Mouse (Mus musculus): ENCODE measurements around the gene Dlg5.
A peak's percentile ranks its signal among the peaks of the same experiment; 100 is the strongest.

Gene Dlg5

GRCm38 (mm10) chr14:24245177-24246081, at the start of gene Dlg5:
TSS of gene Dlg5 (minus strand) at chr14:24245920.
- peak; percentile 81 for DNase-seq

GRCm38 (mm10) chr14:24293631-24294030, 47.9 kb upstream of the Dlg5 start:
- no peak for DNase-seq

- no peak for DNase-seq
Measured at GRCm38 (mm10) chr14:24292914-24293313, 47.2 kb upstream of the Dlg5 start, which contains the start of gene E330034G19Rik. TSS of gene E330034G19Rik (plus strand) at chr14:24293214.

GRCm38 (mm10) chr14:24290726-24291125, 45.0 kb upstream of the Dlg5 start:
- DNase-seq, result no peak

- DNase-seq, result no peak
Measured at GRCm38 (mm10) chr14:24286136-24286535, 40.4 kb upstream of the Dlg5 start.

- no peak for DNase-seq
Measured at GRCm38 (mm10) chr14:24282276-24282675, 36.6 kb upstream of the Dlg5 start.

GRCm38 (mm10) chr14:24281278-24281677, 35.6 kb upstream of the Dlg5 start:
- DNase-seq, result no peak

- peak; percentile 62 for DNase-seq
Measured at GRCm38 (mm10) chr14:24275534-24275933, 29.8 kb upstream of the Dlg5 start.

GRCm38 (mm10) chr14:24273575-24273974, 27.9 kb upstream of the Dlg5 start:
- peak; percentile 71 for DNase-seq

GRCm38 (mm10) chr14:24269571-24269970, 23.9 kb upstream of the Dlg5 start:
- DNase-seq, result peak; percentile 83

GRCm38 (mm10) chr14:24262915-24263314, 17.2 kb upstream of the Dlg5 start:
- DNase-seq, result peak; percentile 33

GRCm38 (mm10) chr14:24262382-24262781, 16.7 kb upstream of the Dlg5 start:
- no peak for DNase-seq

GRCm38 (mm10) chr14:24260391-24260790, 14.7 kb upstream of the Dlg5 start:
- no peak for DNase-seq

GRCm38 (mm10) chr14:24255956-24256355, 10.2 kb upstream of the Dlg5 start:
- no peak for DNase-seq

GRCm38 (mm10) chr14:24253611-24254202, 8.0 kb upstream of the Dlg5 start:
- DNase-seq, result peak; percentile 34

GRCm38 (mm10) chr14:24251326-24251725, 5.6 kb upstream of the Dlg5 start:
- DNase-seq, result no peak

GRCm38 (mm10) chr14:24249926-24250325, 4.2 kb upstream of the Dlg5 start:
- DNase-seq, result no peak

GRCm38 (mm10) chr14:24244330-24245176, 1.2 kb downstream of the Dlg5 start:
- peak; percentile 53 for DNase-seq

GRCm38 (mm10) chr14:24242016-24242415, 3.7 kb downstream of the Dlg5 start:
- DNase-seq, result no peak

- DNase-seq, result no peak
Measured at GRCm38 (mm10) chr14:24240831-24241230, 4.9 kb downstream of the Dlg5 start.

- no peak for DNase-seq
Measured at GRCm38 (mm10) chr14:24239651-24240050, 6.1 kb downstream of the Dlg5 start.

- no peak for DNase-seq
Measured at GRCm38 (mm10) chr14:24235954-24236353, 9.8 kb downstream of the Dlg5 start.

- DNase-seq, result no peak
Measured at GRCm38 (mm10) chr14:24234411-24234810, 11.3 kb downstream of the Dlg5 start.
